Mouse (Mus musculus): ENCODE results near the gene Kctd17.

Kctd17 gene

GRCm38 (mm10) chr15:78428391-78429138, at the start of gene Kctd17:
Gene Kctd17, plus strand, starts transcription at chr15:78428564.
- DNase-seq, result peak; percentile 86

- no peak for DNase-seq
Measured at GRCm38 (mm10) chr15:78380208-78380607, 48.2 kb upstream of the Kctd17 start.

- DNase-seq, result no peak
Measured at GRCm38 (mm10) chr15:78380741-78381140, 47.6 kb upstream of the Kctd17 start.

- DNase-seq, result no peak
Measured at GRCm38 (mm10) chr15:78382115-78382514, 46.2 kb upstream of the Kctd17 start.

GRCm38 (mm10) chr15:78383450-78384219, 44.7 kb upstream of the Kctd17 start:
- peak; percentile 77 for DNase-seq

- no peak for DNase-seq
Measured at GRCm38 (mm10) chr15:78384220-78385116, 43.9 kb upstream of the Kctd17 start.

GRCm38 (mm10) chr15:78385564-78385963, 42.8 kb upstream of the Kctd17 start:
- no peak for DNase-seq

- no peak for DNase-seq
Measured at GRCm38 (mm10) chr15:78390855-78391254, 37.5 kb upstream of the Kctd17 start.

GRCm38 (mm10) chr15:78395478-78395962, 32.8 kb upstream of the Kctd17 start, which contains the start of gene Tex33:
Gene Tex33, minus strand, starts transcription at chr15:78395912.
- DNase-seq, result peak; percentile 40

- no peak for DNase-seq
Measured at GRCm38 (mm10) chr15:78401345-78401744, 27.0 kb upstream of the Kctd17 start.

- peak; percentile 83 for DNase-seq
Measured at GRCm38 (mm10) chr15:78401921-78402320, 26.4 kb upstream of the Kctd17 start.

- peak; percentile 59 for DNase-seq
Measured at GRCm38 (mm10) chr15:78402423-78402822, 25.9 kb upstream of the Kctd17 start.

- DNase-seq, result peak; percentile 87
Measured at GRCm38 (mm10) chr15:78403301-78403741, 25.0 kb upstream of the Kctd17 start.

GRCm38 (mm10) chr15:78403896-78404295, 24.5 kb upstream of the Kctd17 start:
- DNase-seq, result peak; percentile 85

- DNase-seq, result no peak
Measured at GRCm38 (mm10) chr15:78405098-78405497, 23.3 kb upstream of the Kctd17 start.

GRCm38 (mm10) chr15:78405517-78406211, 22.7 kb upstream of the Kctd17 start, which contains the start of gene Tst:
Gene Tst, minus strand, starts transcription at chr15:78405907.
- peak; percentile 97 for DNase-seq

GRCm38 (mm10) chr15:78406293-78406934, 21.9 kb upstream of the Kctd17 start, which contains the start of gene Mpst:
Gene Mpst, plus strand, starts transcription at chr15:78406416.
- DNase-seq, result peak; percentile 94

- peak; percentile 76 for DNase-seq
Measured at GRCm38 (mm10) chr15:78409570-78410052, 18.8 kb upstream of the Kctd17 start.

GRCm38 (mm10) chr15:78413083-78413718, 15.2 kb upstream of the Kctd17 start:
- DNase-seq, result no peak

GRCm38 (mm10) chr15:78413719-78414117, 14.6 kb upstream of the Kctd17 start:
- DNase-seq, result no peak

GRCm38 (mm10) chr15:78414157-78414556, 14.2 kb upstream of the Kctd17 start:
- no peak for DNase-seq

Data from kidney, postnatal 14 days (tissue).